Mouse (Mus musculus): Measurements from ENCODE around the gene Gm28269. TPM values are rescaled to one million over a fixed set of nuclear protein-coding genes. Genes with fewer than 3 reads are reported as not detected.

The Gm28269 gene
- not detected in 2 replicates for polyA plus RNA-seq (2012; rRNA removed)

GRCm38 (mm10) chrX:21744997-21745396 lies at the start of gene Gm28269:
Gene Gm28269 (minus strand): TSS chrX:21745097.

DNA sequence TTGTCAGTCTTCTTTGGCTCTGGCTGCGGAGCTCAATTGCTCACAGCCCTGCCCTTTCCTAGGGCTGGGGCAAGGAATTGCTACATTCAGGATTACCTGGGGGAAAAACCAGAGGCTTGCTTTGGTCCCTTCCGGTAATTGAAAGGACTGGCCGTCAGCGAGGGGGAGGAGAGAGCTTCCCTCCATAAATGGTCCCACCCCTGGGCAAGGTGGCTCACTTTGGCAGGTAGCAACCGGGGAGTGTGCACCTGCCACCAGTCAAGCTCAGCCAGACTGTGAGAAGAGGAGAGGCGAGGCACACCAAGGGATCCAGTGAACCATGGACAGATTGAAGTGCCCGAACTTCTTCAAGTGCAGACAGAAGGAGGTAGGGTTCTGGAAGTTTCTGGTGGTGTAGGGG lies 30.1 kb downstream of the Gm28269 start, which contains the start of gene Slc6a14:
Slc6a14 (plus strand) TSS at position 68 of the 400 bp plus-strand sequence.

Other genes with a start within 250 kb of the Gm28269 start
- 0.02 TPM in 1 of 2 replicates, not detected in the other for gene Slc6a14, start 30.2 kb downstream of the Gm28269 start, polyA plus RNA-seq (2012; rRNA removed)

Data from stomach, adult 2 months (tissue).